Mouse (Mus musculus) kidney, adult 9 months (tissue): Measurements from ENCODE around the gene Obsl1.

Experiments
- DNase-seq: peaks from one replicate; pipeline ENCODE4 v3.0.0; 2022

Obsl1 gene

DNA sequence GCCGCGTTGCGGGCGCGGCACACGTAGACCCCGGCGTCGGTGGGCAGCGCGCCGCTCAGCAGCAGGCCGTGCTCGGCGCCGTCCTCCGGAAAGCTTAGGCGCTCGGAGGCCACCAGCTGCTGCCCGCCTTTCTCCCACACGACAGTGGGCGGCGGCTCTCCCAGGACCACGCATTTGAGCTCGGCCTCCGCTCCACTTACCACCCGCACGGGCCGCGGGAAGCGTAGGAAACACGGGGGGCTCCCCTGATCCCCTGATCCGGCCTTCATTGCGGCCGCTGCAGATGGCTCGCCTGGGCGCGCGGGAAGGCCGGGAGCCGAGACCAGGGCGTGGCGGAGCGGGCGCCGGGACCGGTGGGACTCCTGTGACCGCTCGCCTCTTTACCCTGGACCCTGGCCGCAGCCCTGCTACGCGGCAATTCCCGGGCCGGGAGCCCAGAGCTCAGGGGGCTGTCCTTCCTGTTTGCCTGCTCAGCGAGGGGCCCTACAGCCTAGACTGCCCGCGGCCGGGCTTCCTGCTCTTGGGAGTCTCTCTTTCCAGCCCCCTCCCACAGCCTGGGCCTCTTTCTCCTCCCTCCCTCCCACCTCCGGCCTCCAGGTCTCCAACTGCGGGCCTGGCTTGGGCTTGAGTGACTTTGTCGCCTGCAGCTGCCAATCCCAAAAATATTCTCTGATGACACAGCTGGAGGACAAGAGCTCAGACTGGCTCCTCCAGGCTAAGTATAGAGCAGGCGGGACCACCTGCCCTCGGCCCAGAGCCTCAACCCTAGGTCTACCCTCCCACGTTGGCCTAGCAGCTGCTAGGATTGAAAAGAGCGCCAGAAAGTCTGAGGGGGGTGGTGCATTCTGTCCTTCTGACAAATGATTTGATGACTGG lies at the start of gene Obsl1:
Gene Obsl1 (minus strand): TSS at position 497 of the 876 bp plus-strand sequence.
- no peak for DNase-seq

DNA sequence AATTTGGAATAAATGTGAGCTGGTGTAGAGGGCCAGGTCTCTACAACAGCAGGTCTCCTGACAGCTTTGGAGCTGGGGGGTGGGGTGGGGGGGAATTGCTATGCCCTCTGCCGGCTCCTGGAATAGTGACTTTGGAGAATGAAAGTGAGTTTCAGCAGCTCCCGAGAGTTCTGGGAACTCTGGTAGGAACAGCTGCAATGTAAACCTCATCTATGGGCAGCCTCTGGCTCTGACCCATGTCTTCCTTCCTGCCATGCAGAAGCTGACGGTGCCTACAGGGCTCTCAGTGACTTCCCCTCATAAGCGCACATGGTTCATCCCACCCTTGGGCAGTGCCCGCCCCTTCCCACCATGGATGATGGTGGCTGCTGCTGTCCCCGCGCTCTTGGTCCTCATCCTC lies 49.4 kb upstream of the Obsl1 start:
- no peak for DNase-seq

- no peak for DNase-seq
Observed at GRCm38 (mm10) chr1:75550586-75550985, 44.3 kb upstream of the Obsl1 start.

DNA sequence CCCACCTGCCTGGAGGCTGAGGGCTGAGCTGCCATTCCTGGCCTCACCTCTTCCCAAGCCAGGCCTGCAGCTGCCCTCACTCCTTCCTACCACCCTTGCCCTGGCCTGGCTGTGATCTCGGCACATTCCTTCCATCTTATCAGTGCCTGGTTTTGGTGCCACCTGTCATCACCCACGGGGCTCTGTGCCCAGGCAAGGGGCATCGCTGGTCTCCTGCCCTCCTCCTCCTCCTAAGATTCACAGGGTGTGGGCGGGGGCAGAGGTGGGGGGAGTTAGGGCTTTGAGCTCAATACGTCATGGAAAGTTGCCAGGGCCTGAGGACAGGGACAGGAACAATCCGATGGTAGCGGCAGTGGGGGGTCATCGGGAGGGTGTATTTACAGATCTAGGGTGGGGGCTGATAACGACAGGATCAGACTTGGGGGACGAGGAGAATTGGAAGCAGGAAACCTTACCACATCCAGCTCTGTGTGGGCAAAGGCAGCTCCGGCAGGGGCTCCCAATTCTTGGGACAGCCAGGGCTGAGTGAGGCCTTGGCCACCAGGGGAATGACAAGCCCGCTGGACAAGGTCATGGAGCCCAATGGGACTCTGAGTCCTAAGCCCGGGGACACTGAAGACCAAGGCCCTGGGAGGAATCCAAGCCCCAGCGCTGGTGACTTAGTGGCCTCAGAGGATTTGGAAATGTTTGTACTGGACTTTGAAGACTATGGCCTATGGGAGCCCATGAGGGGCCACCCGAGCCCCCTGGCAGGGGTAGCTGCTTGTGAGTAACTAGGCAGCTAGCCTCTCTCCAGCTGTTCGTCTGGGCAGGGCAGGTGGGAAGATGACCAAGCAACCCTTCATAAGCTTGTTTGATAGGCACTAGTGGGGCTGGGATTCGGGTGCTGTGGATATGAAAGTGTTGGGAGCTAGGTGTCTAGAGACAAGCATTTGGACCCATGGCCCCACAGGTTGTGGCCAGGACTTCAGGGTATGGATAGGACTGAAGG lies 43.3 kb upstream of the Obsl1 start:
- no peak for DNase-seq

- no peak for DNase-seq
Observed at GRCm38 (mm10) chr1:75548871-75549270, 42.6 kb upstream of the Obsl1 start.

DNA sequence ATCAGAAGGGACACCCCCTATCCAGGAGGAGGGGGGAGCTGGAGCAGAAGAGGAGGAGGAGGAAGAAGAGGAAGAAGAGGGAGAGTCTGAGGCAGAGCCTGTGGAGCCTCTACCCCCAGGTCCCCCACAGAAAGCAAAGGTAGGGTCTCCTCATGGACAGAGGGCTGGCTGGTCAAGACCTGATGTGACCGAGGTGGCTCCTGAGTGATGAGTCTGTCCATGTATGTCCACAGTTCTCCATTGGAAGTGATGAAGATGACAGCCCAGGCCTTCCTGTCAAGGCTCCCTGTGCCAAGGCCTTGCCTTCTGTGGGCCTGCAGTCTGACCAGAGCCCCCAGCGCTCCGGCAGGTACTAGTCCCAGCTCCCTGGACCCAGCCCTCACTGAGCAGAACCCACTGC lies 41.8 kb upstream of the Obsl1 start:
- no peak for DNase-seq

GRCm38 (mm10) chr1:75547351-75547750 lies 41.1 kb upstream of the Obsl1 start:
- DNase-seq = no peak

GRCm38 (mm10) chr1:75545965-75546956 lies 40.0 kb upstream of the Obsl1 start, which contains the start of gene Slc4a3:
Gene Slc4a3, plus strand, starts transcription at chr1:75546266.
- peak; percentile 58 for DNase-seq

- no peak for DNase-seq
Observed at GRCm38 (mm10) chr1:75544351-75544750, 38.1 kb upstream of the Obsl1 start.

DNA sequence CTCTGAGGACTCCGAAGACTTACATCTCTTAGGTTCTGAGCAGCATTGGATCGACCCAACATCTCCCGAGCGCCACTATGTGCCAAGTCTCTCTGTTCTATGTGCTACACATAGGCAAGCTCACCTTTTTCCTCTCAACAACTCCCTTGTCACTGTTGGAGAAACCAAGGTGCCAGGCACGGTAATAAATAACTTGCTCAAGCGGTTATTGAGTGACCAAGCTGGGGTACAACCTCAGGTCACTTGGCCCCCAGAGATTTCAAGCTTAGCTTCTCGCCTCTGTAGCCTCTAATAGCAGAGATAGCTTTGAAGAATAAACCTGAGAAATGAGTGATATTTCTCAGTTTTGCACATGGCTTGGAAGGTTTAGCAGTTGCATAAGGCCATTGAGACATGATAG lies 35.2 kb upstream of the Obsl1 start:
- peak; percentile 45 for DNase-seq

GRCm38 (mm10) chr1:75538597-75539190 lies 32.4 kb upstream of the Obsl1 start:
- DNase-seq = no peak

GRCm38 (mm10) chr1:75537587-75537986 lies 31.3 kb upstream of the Obsl1 start:
- no peak for DNase-seq

DNA sequence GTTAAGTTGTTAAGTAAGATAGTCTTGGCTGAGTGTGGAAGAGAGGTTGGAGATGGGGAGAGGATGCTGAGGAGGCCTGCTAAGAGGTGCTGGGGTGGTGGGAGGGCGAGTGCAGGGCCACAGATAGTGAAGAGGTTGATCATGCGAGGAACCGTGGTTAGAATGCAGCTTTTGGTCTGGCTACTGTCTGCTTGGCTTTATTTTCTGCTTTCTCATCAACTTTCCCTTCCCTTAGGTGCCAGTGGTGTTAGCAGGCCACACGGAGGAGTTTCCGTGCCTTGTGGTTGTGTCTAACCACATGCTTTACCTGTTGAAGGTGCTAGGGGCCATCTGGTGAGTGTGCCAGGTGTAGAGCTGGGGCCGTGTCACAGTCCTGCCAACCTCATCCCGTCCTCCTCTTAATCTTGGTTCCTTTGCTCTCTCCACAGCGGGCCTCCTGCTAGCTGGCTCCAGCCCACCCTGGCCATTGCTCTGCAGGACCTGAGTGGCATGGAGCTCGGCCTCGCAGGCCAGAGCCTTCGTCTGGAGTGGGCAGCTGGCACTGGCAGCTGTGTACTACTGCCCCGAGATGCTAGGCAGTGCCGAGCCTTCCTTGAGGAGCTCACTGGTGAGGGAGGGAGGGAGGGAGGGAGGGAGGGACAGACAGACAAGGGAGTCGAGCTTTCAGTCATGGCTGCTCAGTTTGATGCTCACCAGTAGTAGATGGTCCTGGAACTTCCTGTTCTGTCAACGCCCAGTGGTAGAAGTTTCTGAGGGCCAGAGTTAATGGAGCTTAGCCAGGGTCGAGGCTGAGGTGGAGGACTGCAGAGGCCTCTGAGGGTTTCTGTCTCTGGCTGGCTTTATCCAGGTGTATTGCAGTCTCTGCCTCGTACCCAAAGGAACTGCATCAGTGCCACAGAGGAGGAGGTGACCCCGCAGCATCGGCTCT lies 27.3 kb upstream of the Obsl1 start:
- no peak for DNase-seq

- DNase-seq = no peak
Observed at GRCm38 (mm10) chr1:75532280-75533172, 26.3 kb upstream of the Obsl1 start.

DNA sequence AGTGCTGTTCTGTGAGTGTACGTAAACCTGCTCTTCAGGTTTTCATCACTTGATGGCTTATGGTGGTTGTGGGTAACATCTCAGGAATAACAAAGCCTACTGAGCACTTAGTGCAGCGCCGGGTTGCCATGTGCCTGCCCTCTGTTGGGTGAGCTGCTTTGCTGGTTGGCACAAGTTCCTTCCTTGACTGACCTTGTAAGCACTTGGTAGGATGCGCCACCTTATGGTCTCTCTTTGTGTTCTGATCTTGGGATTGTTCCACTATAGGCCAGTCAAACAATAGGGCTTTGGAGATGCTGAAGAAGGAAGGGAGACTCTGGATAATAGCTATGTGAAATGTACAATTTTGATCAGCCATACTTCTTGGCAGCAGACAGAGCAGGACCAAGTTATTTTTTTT lies 24.3 kb upstream of the Obsl1 start:
- no peak for DNase-seq

GRCm38 (mm10) chr1:75524679-75525078 lies 18.4 kb upstream of the Obsl1 start:
- DNase-seq = no peak

GRCm38 (mm10) chr1:75521321-75522031 lies 15.2 kb upstream of the Obsl1 start, which contains the start of gene Stk11ip:
Gene Stk11ip, plus strand, starts transcription at chr1:75521529.
- peak; percentile 95 for DNase-seq

- no peak for DNase-seq
Observed at GRCm38 (mm10) chr1:75519576-75519975, 13.3 kb upstream of the Obsl1 start.

- no peak for DNase-seq
Observed at GRCm38 (mm10) chr1:75518427-75518826, 12.2 kb upstream of the Obsl1 start.
